Comparison of ENCODE assay signal across 8 mouse cellular contexts in the genomic region with DNA sequence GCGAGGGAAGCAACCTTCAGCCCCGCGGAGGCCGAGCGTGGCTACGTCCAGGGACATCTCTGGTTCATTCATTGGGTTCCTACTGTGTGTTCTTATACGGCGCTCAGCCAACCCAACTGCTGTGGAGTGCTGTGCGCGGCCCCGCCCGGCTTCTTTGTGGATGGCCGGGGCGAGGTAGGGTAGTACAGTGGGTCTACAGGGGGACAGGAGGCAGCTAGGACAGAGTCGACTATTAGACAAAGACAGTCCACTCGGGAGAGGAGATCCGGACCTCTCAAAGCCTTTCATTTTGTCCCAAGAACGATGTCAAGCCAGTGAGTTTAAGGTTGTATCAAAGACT. TPM values are rescaled to one million over a fixed set of nuclear protein-coding genes. Genes with fewer than 3 reads are reported as not detected.
DNase-seq lines count a peak whose midpoint lies in the region; ATAC-seq and TF ChIP-seq lines count a peak whose summit lies in the region.

No protein-coding gene starts in this region.

- H3K4me1 ChIP-seq in kidney, postnatal 0 days (replicated peaks; ENCODE audit: insufficient read depth, low read length), result peaks cover 7% of the 10 kb centered on the region
- H3K4me1 ChIP-seq in cortical plate, adult 2 months (ENCODE audit: control insufficient read depth, insufficient read depth, low read length), result peaks cover 5% of the 10 kb centered on the region; the same call in 1 of the 2 replicates
- peaks cover 31% of the 10 kb centered on the region for H3K4me1 ChIP-seq in hindbrain, embryonic 16.5 days (ENCODE audit: control insufficient read depth, insufficient read depth, low read depth, low read length)
- H3K4me1 ChIP-seq in midbrain, postnatal 0 days (ENCODE audit: insufficient read depth, low read length), result peaks cover 13% of the 10 kb centered on the region; the same call in 1 of the 2 replicates

- peak overlapping the region; percentile 77 for H3K9ac ChIP-seq in kidney, postnatal 0 days (ENCODE audit: low read depth, low read length)
- peak overlapping the region; percentile 87 for H3K9ac ChIP-seq in hindbrain, embryonic 16.5 days (ENCODE audit: low read depth, low read length)
- peak overlapping the region; percentile 75 for H3K9ac ChIP-seq in midbrain, postnatal 0 days (replicated peaks; ENCODE audit: low read length, poor library complexity, severe bottlenecking)

- TF ChIP-seq CTCF in kidney, postnatal 0 days (IDR thresholded peaks at IDR 0.05; ENCODE audit: low read depth), result no peak
- no peak for TF ChIP-seq CTCF in cortical plate, adult 2 months (IDR thresholded peaks at IDR 0.05; ENCODE audit: extremely low read depth, insufficient read depth, low read length)
- no peak for TF ChIP-seq CTCF in midbrain, postnatal 0 days (IDR thresholded peaks at IDR 0.05)

- DNase-seq in kidney, postnatal 0 days (ENCODE audit: low spot score), result no peak
- DNase-seq in kidney, postnatal 10 days, result no peak
- no peak for DNase-seq in midbrain, postnatal 0 days (ENCODE audit: low spot score)
- DNase-seq in MN1 (ENCODE audit: low spot score), result no peak
- no peak for DNase-seq in adrenal gland, postnatal 25 days
- no peak for DNase-seq in cerebellum, adult 8-10 months

- H3K9me3 ChIP-seq in kidney, postnatal 0 days (replicated peaks; ENCODE audit: low read length), result no peaks in the 10 kb centered on the region
- no peaks in the 10 kb centered on the region for H3K9me3 ChIP-seq in hindbrain, embryonic 16.5 days (ENCODE audit: control insufficient read depth, low read length)
- no peaks in the 10 kb centered on the region for H3K9me3 ChIP-seq in midbrain, postnatal 0 days (ENCODE audit: low read length)

- H3K36me3 ChIP-seq in kidney, postnatal 0 days (ENCODE audit: insufficient read depth, low read length), result peaks cover 23% of the 10 kb centered on the region
- peaks cover 22% of the 10 kb centered on the region for H3K36me3 ChIP-seq in hindbrain, embryonic 16.5 days (ENCODE audit: control insufficient read depth, insufficient read depth, low read length)
- peaks cover 34% of the 10 kb centered on the region for H3K36me3 ChIP-seq in midbrain, postnatal 0 days (ENCODE audit: insufficient read depth, low read length)

- peak overlapping the region; percentile 76 for H3K4me3 ChIP-seq in kidney, postnatal 0 days (replicated peaks; ENCODE audit: low read depth, low read length)
- H3K4me3 ChIP-seq in cortical plate, adult 2 months (ENCODE audit: insufficient read depth, low read length), result peak overlapping the region; percentile 95
- H3K4me3 ChIP-seq in hindbrain, embryonic 16.5 days (ENCODE audit: low read length), result peak overlapping the region; percentile 88
- peak overlapping the region; percentile 82 for H3K4me3 ChIP-seq in midbrain, postnatal 0 days (ENCODE audit: low read depth, low read length)

- H3K4me2 ChIP-seq in kidney, postnatal 0 days (ENCODE audit: low read length), result peak overlapping the region; percentile 76
- H3K4me2 ChIP-seq in hindbrain, embryonic 16.5 days (ENCODE audit: low read length), result peak overlapping the region; percentile 85
- peak overlapping the region; percentile 92 for H3K4me2 ChIP-seq in midbrain, postnatal 0 days (ENCODE audit: low read depth, low read length, poor library complexity, severe bottlenecking)

- H3K27ac ChIP-seq in kidney, postnatal 0 days, result peak overlapping the region; percentile 80
- peak overlapping the region; percentile 26 for H3K27ac ChIP-seq in cortical plate, adult 2 months (ENCODE audit: insufficient read depth, low read length)
- H3K27ac ChIP-seq in hindbrain, embryonic 16.5 days (ENCODE audit: low read depth, low read length), result peak overlapping the region; percentile 76
- peak overlapping the region; percentile 85 for H3K27ac ChIP-seq in midbrain, postnatal 0 days (ENCODE audit: low read depth, low read length)

- no peaks in the 10 kb centered on the region for H3K27me3 ChIP-seq in kidney, postnatal 0 days (ENCODE audit: insufficient read depth, low read length)
- H3K27me3 ChIP-seq in hindbrain, embryonic 16.5 days (replicated peaks; ENCODE audit: control insufficient read depth, insufficient read depth, low read length), result no peaks in the 10 kb centered on the region
- H3K27me3 ChIP-seq in midbrain, postnatal 0 days (ENCODE audit: insufficient read depth, low read length), result no peaks in the 10 kb centered on the region

- 1% methylated on average over 18 of the region's 18 CpGs for WGBS in kidney, postnatal 0 days
- WGBS in hindbrain, embryonic 16.5 days, result 2% methylated on average over 18 of the region's 18 CpGs
- WGBS in midbrain, postnatal 0 days, result under 1% methylated on average over 18 of the region's 18 CpGs

- TF ChIP-seq POLR2A in cortical plate, adult 2 months (IDR thresholded peaks at IDR 0.05; ENCODE audit: extremely low read depth, insufficient read depth, low read length), result no peak

- peak; percentile 23 for ATAC-seq in kidney, postnatal 0 days (replicated peaks; ENCODE audit: low FRiP score, low read depth)
- ATAC-seq in hindbrain, embryonic 16.5 days, result no peak; the same call in 1 of the 2 replicates
- ATAC-seq in midbrain, postnatal 0 days (ENCODE audit: low FRiP score), result peak; percentile 21; the same call in 1 of the 2 replicates

RNA-seq across cellular contexts. Expression of a gene that starts 0.5 kb away (rescaled TPM):
- polyA plus RNA-seq in kidney, postnatal 0 days (2015; fragmentation: Nextera tagmentation; extraction: Ambion mirVana), result 53.4 and 55.9 TPM in 2 replicates
- polyA plus RNA-seq in cortical plate, adult 2 months (2012; rRNA removed), result 91.9 and 92.7 TPM in 2 replicates
- polyA plus RNA-seq in hindbrain, embryonic 16.5 days (2015; fragmentation: Nextera tagmentation; extraction: Ambion mirVana), result 88.2 and 90.4 TPM in 2 replicates
- total RNA-seq in midbrain, postnatal 0 days (2014; rRNA removed), result 87.5 and 105 TPM in 2 replicates
- 100 and 110 TPM in 2 replicates for polyA plus RNA-seq in midbrain, postnatal 0 days (2015; fragmentation: Nextera tagmentation; extraction: Ambion mirVana)
- 29.2 and 30.9 TPM in 2 replicates for total RNA-seq in adrenal gland, postnatal 25 days (2021)

RNA-seq across cellular contexts. Expression of a gene that starts 0.8 kb away (rescaled TPM):
- 55.9 and 57.5 TPM in 2 replicates for polyA plus RNA-seq in kidney, postnatal 0 days (2015; fragmentation: Nextera tagmentation; extraction: Ambion mirVana)
- 24.6 and 27.3 TPM in 2 replicates for polyA plus RNA-seq in cortical plate, adult 2 months (2012; rRNA removed)
- polyA plus RNA-seq in hindbrain, embryonic 16.5 days (2015; fragmentation: Nextera tagmentation; extraction: Ambion mirVana), result 64.1 and 65.7 TPM in 2 replicates
- 39.6 and 60.2 TPM in 2 replicates for total RNA-seq in midbrain, postnatal 0 days (2014; rRNA removed)
- 55.8 and 63.9 TPM in 2 replicates for polyA plus RNA-seq in midbrain, postnatal 0 days (2015; fragmentation: Nextera tagmentation; extraction: Ambion mirVana)
- 55.1 and 55.9 TPM in 2 replicates for total RNA-seq in adrenal gland, postnatal 25 days (2021)

RNA-seq across cellular contexts. Expression of a gene that starts 8.0 kb away (rescaled TPM):
- 29.5 and 29.6 TPM in 2 replicates for polyA plus RNA-seq in kidney, postnatal 0 days (2015; fragmentation: Nextera tagmentation; extraction: Ambion mirVana)
- polyA plus RNA-seq in cortical plate, adult 2 months (2012; rRNA removed), result 62.4 and 65.0 TPM in 2 replicates
- 30.1 and 30.2 TPM in 2 replicates for polyA plus RNA-seq in hindbrain, embryonic 16.5 days (2015; fragmentation: Nextera tagmentation; extraction: Ambion mirVana)
- total RNA-seq in midbrain, postnatal 0 days (2014; rRNA removed), result 29.7 and 31.7 TPM in 2 replicates
- polyA plus RNA-seq in midbrain, postnatal 0 days (2015; fragmentation: Nextera tagmentation; extraction: Ambion mirVana), result 20.2 and 22.5 TPM in 2 replicates
- 54.0 and 69.2 TPM in 2 replicates for total RNA-seq in adrenal gland, postnatal 25 days (2021)

RNA-seq across cellular contexts. Expression of a gene that starts 8.0 kb away (rescaled TPM):
- polyA plus RNA-seq in kidney, postnatal 0 days (2015; fragmentation: Nextera tagmentation; extraction: Ambion mirVana), result 141 TPM in 2 replicates
- polyA plus RNA-seq in cortical plate, adult 2 months (2012; rRNA removed), result 115 and 117 TPM in 2 replicates
- polyA plus RNA-seq in hindbrain, embryonic 16.5 days (2015; fragmentation: Nextera tagmentation; extraction: Ambion mirVana), result 85.3 and 89.0 TPM in 2 replicates
- total RNA-seq in midbrain, postnatal 0 days (2014; rRNA removed), result 43.8 and 46.1 TPM in 2 replicates
- 128 and 131 TPM in 2 replicates for polyA plus RNA-seq in midbrain, postnatal 0 days (2015; fragmentation: Nextera tagmentation; extraction: Ambion mirVana)
- 147 and 189 TPM in 2 replicates for total RNA-seq in adrenal gland, postnatal 25 days (2021)

RNA-seq across cellular contexts. Expression of a gene that starts 9.4 kb away (rescaled TPM):
- polyA plus RNA-seq in kidney, postnatal 0 days (2015; fragmentation: Nextera tagmentation; extraction: Ambion mirVana), result 87.1 and 93.1 TPM in 2 replicates
- polyA plus RNA-seq in cortical plate, adult 2 months (2012; rRNA removed), result 94.5 and 94.7 TPM in 2 replicates
- polyA plus RNA-seq in hindbrain, embryonic 16.5 days (2015; fragmentation: Nextera tagmentation; extraction: Ambion mirVana), result 88.2 and 99.9 TPM in 2 replicates
- total RNA-seq in midbrain, postnatal 0 days (2014; rRNA removed), result 54.4 and 65.3 TPM in 2 replicates
- polyA plus RNA-seq in midbrain, postnatal 0 days (2015; fragmentation: Nextera tagmentation; extraction: Ambion mirVana), result 98.3 and 105 TPM in 2 replicates
- total RNA-seq in adrenal gland, postnatal 25 days (2021), result 85.2 and 112 TPM in 2 replicates

Comparison
In these comparisons a context has a peak if more than half of its experiments do, and no peak if none do; other contexts are left out.
1. H3K27ac ChIP-seq: peak in every context shown above with its lines; median percentile 85 in midbrain, postnatal 0 days; 80 in kidney, postnatal 0 days; 76 in hindbrain, embryonic 16.5 days; 26 in cortical plate, adult 2 months.